ENCODE assay signal across 25 mouse cellular contexts in the genomic region with DNA sequence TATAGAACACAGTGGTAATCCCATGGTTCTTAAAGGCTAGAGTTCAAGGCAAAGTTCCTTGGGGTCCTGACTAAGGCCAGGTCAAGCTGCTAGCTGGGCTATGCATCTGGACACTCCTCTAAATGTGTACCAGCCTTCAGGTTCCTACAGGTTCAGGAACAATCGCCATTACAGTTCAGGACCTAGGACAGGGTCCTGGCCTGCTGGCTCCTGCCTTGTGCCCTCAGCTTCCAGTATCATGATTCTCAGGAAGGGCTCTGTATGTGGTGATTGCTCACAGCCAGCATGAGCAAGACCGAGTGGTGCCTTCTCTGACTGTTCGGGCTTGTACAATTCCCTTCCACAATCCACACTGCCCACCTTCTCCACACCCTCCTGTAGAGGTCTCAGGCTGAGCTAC.
A peak's percentile ranks its signal among the peaks of the same experiment; 100 is the strongest.
DNase-seq lines count a peak whose midpoint lies in the region; ATAC-seq and TF ChIP-seq lines count a peak whose summit lies in the region.
"Had no signal": no experiment of that assay in that cellular context is flagged by ENCODE, and none has a peak within 500 bp of the region (broad histone marks: within the 10 kb centered on the region; RNA-seq: fewer than 3 reads in every experiment).

No protein-coding gene starts in this region.

- H3K4me1 ChIP-seq in ES-E14 (ENCODE audit: control insufficient read depth in 2 of 2, insufficient read depth in 2 of 2, low read length in 2 of 2, poor library complexity in 1 of 2), result no peaks in the 10 kb centered on the region
- H3K4me1 ChIP-seq in limb, embryonic 11.5 days (ENCODE audit: control insufficient read depth, insufficient read depth, low read length), result no peaks in the 10 kb centered on the region
- H3K4me1 ChIP-seq in thymus, adult 2 months (replicated peaks; ENCODE audit: control insufficient read depth, insufficient read depth, low read length), result no peaks in the 10 kb centered on the region
- H3K4me1 ChIP-seq: heart, embryonic 10.5 days; liver, embryonic 12.5 days; lung, embryonic 15.5 days had no signal

- 53% methylated on average over 3 of the region's 3 CpGs for WGBS in limb, embryonic 11.5 days
- 61% methylated on average over 3 of the region's 3 CpGs for WGBS in thymus, adult 2 months

- H3K27me3 ChIP-seq in limb, embryonic 11.5 days (ENCODE audit: control insufficient read depth, insufficient read depth, low read length), result peaks cover 2% of the 10 kb centered on the region; the same call in 1 of the 2 replicates
- no peaks in the 10 kb centered on the region for H3K27me3 ChIP-seq in thymus, adult 2 months (ENCODE audit: control insufficient read depth, insufficient read depth, low read length)
- H3K27me3 ChIP-seq: midbrain, embryonic 12.5 days had no signal

- DNase-seq in ES-CJ7 (ENCODE audit: low read depth, low spot score), result peak; percentile 8
- DNase-seq in ES-E14 (ENCODE audit: low read depth, low spot score), result peak; percentile 11
- peak; percentile 56 for DNase-seq in embryo, embryonic 11 days
- peak; percentile 65 for DNase-seq in limb, embryonic 11.5 days (ENCODE audit: low spot score)
- DNase-seq in thymus, postnatal 36 days, result no peak
- no peak for DNase-seq in thymus, adult 2 months
- DNase-seq: cerebellum, adult 9-11 months; gastrocnemius, postnatal 36 days; heart, postnatal 10 days; kidney, adult 2 months; kidney, postnatal 25 days; left cerebral cortex, postnatal 4 days; lung, postnatal 4 days; right cerebral cortex, postnatal 4 days; thymus, postnatal 14 days had no signal

- no peak for ATAC-seq in limb, embryonic 11.5 days (ENCODE audit: insufficient number of reproducible peaks, low FRiP score, low TSS enrichment, low read depth)
- no peak for ATAC-seq in megakaryocyte, adult 5-6 weeks (ENCODE audit: poor library complexity, severe bottlenecking)
- ATAC-seq: forebrain, embryonic 14.5 days; liver, embryonic 12.5 days had no signal

- no peaks in the 10 kb centered on the region for H3K9me3 ChIP-seq in ES-E14 (ENCODE audit: control insufficient read depth, insufficient read depth, low read depth, low read length)
- H3K9me3 ChIP-seq in limb, embryonic 11.5 days (ENCODE audit: control insufficient read depth, low read length), result no peaks in the 10 kb centered on the region
- H3K9me3 ChIP-seq: heart, embryonic 10.5 days; lung, embryonic 15.5 days; midbrain, embryonic 12.5 days had no signal

- TF ChIP-seq CTCF in thymus, adult 2 months (IDR thresholded peaks at IDR 0.05; ENCODE audit: borderline replicate concordance, control insufficient read depth, extremely low read depth, insufficient read depth, low read length, poor library complexity), result no peak

- no peak overlapping the region for H3K4me2 ChIP-seq in limb, embryonic 11.5 days (ENCODE audit: low read depth, severe bottlenecking)
- H3K4me2 ChIP-seq: liver, embryonic 12.5 days; lung, embryonic 15.5 days; midbrain, embryonic 12.5 days had no signal

- TF ChIP-seq POLR2A in thymus, adult 2 months (IDR thresholded peaks at IDR 0.05; ENCODE audit: control insufficient read depth, extremely low read depth, insufficient read depth, low read length, poor library complexity), result no peak

- in situ Hi-C loops in ES-E14 (cut with MboI; ENCODE audit: low sequenced_read_pairs in 2 of 2, unreplicated experiment in 2 of 2), result no loop called here

- no peak overlapping the region for H3K27ac ChIP-seq in ES-E14 (ENCODE audit: insufficient read depth, low read depth, low read length, poor library complexity, severe bottlenecking)
- no peak overlapping the region for H3K27ac ChIP-seq in limb, embryonic 11.5 days (replicated peaks; ENCODE audit: low read depth, low read length)
- H3K27ac ChIP-seq in thymus, adult 2 months (ENCODE audit: control insufficient read depth, insufficient read depth, low read length), result no peak overlapping the region
- H3K27ac ChIP-seq: heart, embryonic 10.5 days; left cerebral cortex, adult 2 months; liver, embryonic 12.5 days; lung, embryonic 15.5 days; midbrain, embryonic 12.5 days; stomach, postnatal 0 days had no signal

- H3K9ac ChIP-seq in ES-E14 (ENCODE audit: insufficient read depth, low read depth, low read length, poor library complexity, severe bottlenecking), result no peak overlapping the region
- no peak overlapping the region for H3K9ac ChIP-seq in limb, embryonic 11.5 days (ENCODE audit: low read length)
- H3K9ac ChIP-seq: liver, embryonic 12.5 days; lung, embryonic 15.5 days; midbrain, embryonic 12.5 days had no signal

- H3K4me3 ChIP-seq in ES-E14 (ENCODE audit: insufficient read depth in 1 of 2, low read depth in 1 of 2, low read length in 2 of 2, poor library complexity in 1 of 2, severe bottlenecking in 1 of 2), result no peak overlapping the region
- H3K4me3 ChIP-seq in limb, embryonic 11.5 days (ENCODE audit: low read depth, low read length), result no peak overlapping the region
- no peak overlapping the region for H3K4me3 ChIP-seq in thymus, adult 2 months (ENCODE audit: control insufficient read depth, insufficient read depth, low read length)
- H3K4me3 ChIP-seq: erythroblast, embryonic 14.5 days; heart, embryonic 10.5 days; left cerebral cortex, adult 2 months; liver, embryonic 12.5 days; lung, embryonic 15.5 days; midbrain, embryonic 12.5 days had no signal

- H3K36me3 ChIP-seq in ES-E14 (ENCODE audit: control insufficient read depth, insufficient read depth, low read length, poor library complexity, severe bottlenecking), result no peaks in the 10 kb centered on the region
- no peaks in the 10 kb centered on the region for H3K36me3 ChIP-seq in limb, embryonic 11.5 days (ENCODE audit: control insufficient read depth, insufficient read depth, low read length)
- no peaks in the 10 kb centered on the region for H3K36me3 ChIP-seq in thymus, adult 2 months (ENCODE audit: control insufficient read depth, insufficient read depth, low read length)
- H3K36me3 ChIP-seq: G1E; heart, embryonic 10.5 days; liver, embryonic 12.5 days; lung, embryonic 15.5 days; midbrain, embryonic 12.5 days had no signal

TF ChIP-seq in ES-E14, 5 proteins besides CTCF, POLR2A, EP300 and RAD21:
- no peak for TF ChIP-seq ZNF384 (IDR thresholded peaks at IDR 0.05; ENCODE audit: low read depth, low read length)
- TF ChIP-seq HCFC1 (IDR thresholded peaks at IDR 0.05; ENCODE audit: borderline replicate concordance, insufficient read depth, low read length), result no peak
- no peak for TF ChIP-seq MAFK (IDR thresholded peaks at IDR 0.05; ENCODE audit: insufficient read depth, low read depth, low read length)
- TF ChIP-seq ZC3H11A (IDR thresholded peaks at IDR 0.05; ENCODE audit: borderline replicate concordance, low read depth, low read length), result no peak
- no peak for TF ChIP-seq CHD2 (IDR thresholded peaks at IDR 0.05; ENCODE audit: low read depth, low read length)

Comparison
In these comparisons a context has a peak if more than half of its experiments do, and no peak if none do; other contexts are left out.
1. DNase-seq: peak in ES-CJ7 (single experiment), ES-E14 (single experiment), embryo, embryonic 11 days (single experiment) and limb, embryonic 11.5 days (single experiment); none in thymus, postnatal 36 days (0 of 2) and thymus, adult 2 months (single experiment).